Mouse (Mus musculus): ENCODE data around the gene Cyp1a2. TPM values are rescaled to one million over a fixed set of nuclear protein-coding genes. Genes with fewer than 3 reads are reported as not detected.

Gene Cyp1a2
- polyA plus RNA-seq, 1 experiment from 2014 or later: not detected

Other genes with a start within 250 kb of the Cyp1a2 start
- gene Ppcdc, start 243.6 kb downstream of the Cyp1a2 start, polyA plus RNA-seq (2014; fragmentation: Nextera tagmentation; extraction: Ambion mirVana): 22.9 and 30.4 TPM in 2 replicates
- gene Scamp5, start 215.6 kb downstream of the Cyp1a2 start, polyA plus RNA-seq (2014; fragmentation: Nextera tagmentation; extraction: Ambion mirVana): 7.3 and 9.0 TPM in 2 replicates
- 5.3 and 6.2 TPM in 2 replicates for gene Rpp25, start 179.7 kb downstream of the Cyp1a2 start, polyA plus RNA-seq (2014; fragmentation: Nextera tagmentation; extraction: Ambion mirVana)
- gene Cox5a, start 162.4 kb downstream of the Cyp1a2 start, polyA plus RNA-seq (2014; fragmentation: Nextera tagmentation; extraction: Ambion mirVana): 675 and 707 TPM in 2 replicates
- gene Fam219b, start 146.2 kb downstream of the Cyp1a2 start, polyA plus RNA-seq (2014; fragmentation: Nextera tagmentation; extraction: Ambion mirVana): 13.3 and 19.7 TPM in 2 replicates
- 36.5 and 37.7 TPM in 2 replicates for gene Mpi, start 130.9 kb downstream of the Cyp1a2 start, polyA plus RNA-seq (2014; fragmentation: Nextera tagmentation; extraction: Ambion mirVana)
- gene Scamp2, start 122.8 kb downstream of the Cyp1a2 start, polyA plus RNA-seq (2014; fragmentation: Nextera tagmentation; extraction: Ambion mirVana): 69.2 and 71.4 TPM in 2 replicates
- 5.4 and 13.7 TPM in 2 replicates for gene Ulk3, start 94.3 kb downstream of the Cyp1a2 start, polyA plus RNA-seq (2014; fragmentation: Nextera tagmentation; extraction: Ambion mirVana)
- gene Cplx3, start 77.4 kb downstream of the Cyp1a2 start, polyA plus RNA-seq (2014; fragmentation: Nextera tagmentation; extraction: Ambion mirVana): not detected in 2 replicates
- not detected in 2 replicates for gene Lman1l, start 62.9 kb downstream of the Cyp1a2 start, polyA plus RNA-seq (2014; fragmentation: Nextera tagmentation; extraction: Ambion mirVana)
- 24.3 and 26.1 TPM in 2 replicates for gene Csk, start 30.1 kb downstream of the Cyp1a2 start, polyA plus RNA-seq (2014; fragmentation: Nextera tagmentation; extraction: Ambion mirVana)
- 0.08 and 0.11 TPM in 2 replicates for gene Cyp1a1, start 4.2 kb upstream of the Cyp1a2 start, polyA plus RNA-seq (2014; fragmentation: Nextera tagmentation; extraction: Ambion mirVana)
- 20.7 and 24.1 TPM in 2 replicates for gene Edc3, start 24.8 kb upstream of the Cyp1a2 start, polyA plus RNA-seq (2014; fragmentation: Nextera tagmentation; extraction: Ambion mirVana)
- 61.0 and 69.3 TPM in 2 replicates for gene Clk3, start 82.2 kb upstream of the Cyp1a2 start, polyA plus RNA-seq (2014; fragmentation: Nextera tagmentation; extraction: Ambion mirVana)
- gene Arid3b, start 153.1 kb upstream of the Cyp1a2 start, polyA plus RNA-seq (2014; fragmentation: Nextera tagmentation; extraction: Ambion mirVana): 6.5 and 7.2 TPM in 2 replicates
- 106 and 108 TPM in 2 replicates for gene Ubl7, start 227.3 kb upstream of the Cyp1a2 start, polyA plus RNA-seq (2014; fragmentation: Nextera tagmentation; extraction: Ambion mirVana)

All from kidney, embryonic 14.5 days (tissue).